Mouse (Mus musculus): ENCODE results near the gene Sec24b. TPM values are rescaled to one million over a fixed set of nuclear protein-coding genes. Genes with fewer than 3 reads are reported as not detected.

The Sec24b gene
- total RNA-seq, 2 experiments from 2014 or later: 33.7 to 38.4 TPM

GRCm38 (mm10) chr3:129981756-129982155 is 79.6 kb downstream of the Sec24b start:
- no peak for DNase-seq
- intact Hi-C loops (cut with DNase I): no loop called here

GRCm38 (mm10) chr3:129979510-129979909 is 81.8 kb downstream of the Sec24b start:
- intact Hi-C loops (cut with DNase I): no loop called here
- no peak for DNase-seq

- intact Hi-C loops (cut with DNase I): no loop called here
- no peak for DNase-seq
Measured at GRCm38 (mm10) chr3:129978716-129979115, 82.6 kb downstream of the Sec24b start.

- intact Hi-C loops (cut with DNase I): no loop called here
- no peak for DNase-seq
Measured at GRCm38 (mm10) chr3:129976317-129976716, 85.0 kb downstream of the Sec24b start.

- intact Hi-C loops (cut with DNase I): no loop called here
- peak; percentile 30 to 39 for DNase-seq
Measured at GRCm38 (mm10) chr3:129970529-129971515, 90.5 kb downstream of the Sec24b start.

GRCm38 (mm10) chr3:129969432-129970395 is 91.6 kb downstream of the Sec24b start, which contains the start of gene Mcub:
TSS of gene Mcub (minus strand) at chr3:129970206.
- DNase-seq: peak; percentile 36 to 52
- intact Hi-C loops (cut with DNase I): no loop called here

GRCm38 (mm10) chr3:129969031-129969430 is 92.3 kb downstream of the Sec24b start:
- intact Hi-C loops (cut with DNase I): no loop called here
- DNase-seq: no peak

GRCm38 (mm10) chr3:129967874-129968273 is 93.5 kb downstream of the Sec24b start:
- DNase-seq: no peak
- intact Hi-C loops (cut with DNase I): no loop called here

- intact Hi-C loops (cut with DNase I): no loop called here
- DNase-seq: no peak
Measured at GRCm38 (mm10) chr3:129964681-129965080, 96.7 kb downstream of the Sec24b start.

- no peak for DNase-seq
- intact Hi-C loops (cut with DNase I): no loop called here
Measured at GRCm38 (mm10) chr3:129962533-129962932, 98.8 kb downstream of the Sec24b start.

GRCm38 (mm10) chr3:129953296-129953695 is 108.1 kb downstream of the Sec24b start:
- intact Hi-C loops (cut with DNase I): no loop called here
- DNase-seq: no peak

GRCm38 (mm10) chr3:129949158-129949773 is 112.1 kb downstream of the Sec24b start:
- intact Hi-C loops (cut with DNase I): no loop called here
- no peak for DNase-seq

- peak in 1 of 2 experiments; percentile 10 for DNase-seq
- intact Hi-C loops (cut with DNase I): no loop called here
Measured at GRCm38 (mm10) chr3:129948359-129948758, 113.0 kb downstream of the Sec24b start.

GRCm38 (mm10) chr3:129946217-129946914 is 115.0 kb downstream of the Sec24b start:
- intact Hi-C loops (cut with DNase I): no loop called here

GRCm38 (mm10) chr3:129943813-129944212 is 117.5 kb downstream of the Sec24b start:
- intact Hi-C loops (cut with DNase I): no loop called here
- DNase-seq: no peak

More at GRCm38 (mm10) chr3:129946217-129946914, 115.0 kb downstream of the Sec24b start:
- DNase-seq: no peak

- DNase-seq: no peak
- intact Hi-C loops (cut with DNase I): no loop called here
Measured at GRCm38 (mm10) chr3:129941291-129941690, 120.1 kb downstream of the Sec24b start.

- DNase-seq: no peak
- intact Hi-C loops (cut with DNase I): no loop called here
Measured at GRCm38 (mm10) chr3:129940780-129941179, 120.6 kb downstream of the Sec24b start.

GRCm38 (mm10) chr3:129939058-129939457 is 122.3 kb downstream of the Sec24b start:
- intact Hi-C loops (cut with DNase I): no loop called here
- no peak for DNase-seq

- intact Hi-C loops (cut with DNase I): no loop called here
- DNase-seq: peak in 1 of 2 experiments; percentile 4
Measured at GRCm38 (mm10) chr3:129937848-129938247, 123.5 kb downstream of the Sec24b start.

GRCm38 (mm10) chr3:129936561-129936960 is 124.8 kb downstream of the Sec24b start:
- intact Hi-C loops (cut with DNase I): no loop called here
- DNase-seq: no peak

Measured in heart, postnatal 10 days (tissue).